Mouse (Mus musculus) midbrain, embryonic 12.5 days (tissue): ENCODE data around the gene Zbtb8b. TPM values are rescaled to one million over a fixed set of nuclear protein-coding genes. Genes with fewer than 3 reads are reported as not detected.
A peak's percentile ranks its signal among the peaks of the same experiment; 100 is the strongest.
"Not testable (repeated sequence)": the region's sequence is repeated elsewhere in the genome, so short reads cannot be mapped to it uniquely, and the experiment has no call there.

Experiments used
- ATAC-seq: fragments of 200-750 bp; cut with Nextera tagmentation; 2 replicates; pipeline ENCODE4 v1.8.0; 2017; ENCODE audit warnings: low read depth, moderate TSS enrichment, moderate library complexity; ENCODE audit not compliant: low FRiP score
- H3K27ac ChIP-seq: fragments of 300-500 bp; sonication (generic); replicated peaks from 2 replicates; pipeline ENCODE4 v1.5.1; 2016; ENCODE audit warnings: mild to moderate bottlenecking
- H3K27me3 ChIP-seq: fragments of 300-500 bp; sonication (generic); 2 replicates; pipeline ENCODE4 v1.6.1; 2016; ENCODE audit warnings: mild to moderate bottlenecking
- H3K36me3 ChIP-seq: fragments of 300-500 bp; sonication (generic); 2 replicates; pipeline ENCODE4 v1.6.1; 2016
- H3K4me1 ChIP-seq: fragments of 300-500 bp; sonication (generic); 2 replicates; pipeline ENCODE4 v1.6.1; 2016
- H3K4me2 ChIP-seq: fragments of 300-500 bp; sonication (generic); replicated peaks from 2 replicates; pipeline ENCODE4 v1.6.1; 2016; ENCODE audit warnings: mild to moderate bottlenecking, moderate library complexity
- H3K4me3 ChIP-seq: fragments of 300-500 bp; sonication (generic); 2 replicates; pipeline ENCODE4 v1.5.1; 2016; ENCODE audit warnings: mild to moderate bottlenecking
- H3K9ac ChIP-seq: fragments of 300-500 bp; sonication (generic); replicated peaks from 2 replicates; pipeline ENCODE4 v1.6.1; 2016; ENCODE audit warnings: mild to moderate bottlenecking, moderate library complexity
- H3K9me3 ChIP-seq: fragments of 300-500 bp; sonication (generic); 2 replicates; pipeline ENCODE4 v1.6.1; 2016; ENCODE audit warnings: mild to moderate bottlenecking
- WGBS: fragments of 180-500 bp; shearing (Covaris S2); methylation state at CpG from one replicate; pipeline ENCODE4 v1.1.7; 2016; 5-methylcytosine and 5-hydroxymethylcytosine counted together
- polyA plus RNA-seq: library from polyadenylated mRNA; unstranded; fragments of >200 nt; fragmentation: Nextera tagmentation; extraction: Ambion mirVana; gene quantifications from 2 replicates; pipeline ENCODE4 v1.2.1, GENCODE M21; 2016

The Zbtb8b gene
- polyA plus RNA-seq, 1 experiment from 2014 or later: 4.1 TPM

GRCm38 (mm10) chr4:129410532-129410931, 30.1 kb downstream of the Zbtb8b start:
- not testable (repeated sequence) for H3K9ac ChIP-seq, H3K9me3 ChIP-seq, H3K4me2 ChIP-seq, H3K27ac ChIP-seq, ATAC-seq, H3K4me1 ChIP-seq, H3K27me3 ChIP-seq, H3K4me3 ChIP-seq, H3K36me3 ChIP-seq
- WGBS: 91% methylated on average over 3 of the region's 3 CpGs

GRCm38 (mm10) chr4:129406447-129406846, 34.2 kb downstream of the Zbtb8b start:
- 4% methylated on average over 25 of the region's 25 CpGs for WGBS
- no peak overlapping the region for H3K27ac ChIP-seq
- peak overlapping the region; percentile 56 for H3K9ac ChIP-seq
- H3K27me3 ChIP-seq: peaks cover 10% of the 10 kb centered on the region; the same call in 1 of the 2 replicates
- H3K36me3 ChIP-seq: no peaks in the 10 kb centered on the region
- no peak for ATAC-seq
- peak overlapping the region; percentile 41 for H3K4me3 ChIP-seq
- H3K4me2 ChIP-seq: peak overlapping the region; percentile 60
- peaks cover 5% of the 10 kb centered on the region; the same call in 1 of the 2 replicates for H3K4me1 ChIP-seq
- no peaks in the 10 kb centered on the region for H3K9me3 ChIP-seq

- no peaks in the 10 kb centered on the region for H3K36me3 ChIP-seq
- ATAC-seq: no peak
- H3K4me3 ChIP-seq: no peak overlapping the region
- H3K9ac ChIP-seq: no peak overlapping the region
- H3K4me2 ChIP-seq: no peak overlapping the region
- WGBS: 85% methylated on average over 4 of the region's 4 CpGs
- no peaks in the 10 kb centered on the region for H3K9me3 ChIP-seq
- no peak overlapping the region for H3K27ac ChIP-seq
- no peaks in the 10 kb centered on the region for H3K27me3 ChIP-seq
- no peaks in the 10 kb centered on the region for H3K4me1 ChIP-seq
Measured at GRCm38 (mm10) chr4:129399813-129400212, 40.8 kb downstream of the Zbtb8b start.

GRCm38 (mm10) chr4:129396960-129397359, 43.7 kb downstream of the Zbtb8b start:
- Histone ChIP-seq H3K4me2 (no peak overlapping the region), H3K27me3 (no peaks in the 10 kb centered on the region), H3K9me3 (no peaks in the 10 kb centered on the region), H3K27ac (no peak overlapping the region), H3K4me3 (no peak overlapping the region), H3K4me1 (0 out of 2 replicates have a peak, but pooled peaks cover 2% of the 10 kb centered on the region), H3K9ac (no peak overlapping the region), H3K36me3 (no peaks in the 10 kb centered on the region)
- WGBS: 87% methylated on average over 3 of the region's 3 CpGs
- no peak for ATAC-seq

- no peak overlapping the region for H3K27ac ChIP-seq
- 0 out of 2 replicates have a peak, but pooled peaks cover 2% of the 10 kb centered on the region for H3K4me1 ChIP-seq
- H3K4me2 ChIP-seq: no peak overlapping the region
- H3K4me3 ChIP-seq: no peak overlapping the region
- no peaks in the 10 kb centered on the region for H3K9me3 ChIP-seq
- no peak for ATAC-seq
- no peak overlapping the region for H3K9ac ChIP-seq
- no peaks in the 10 kb centered on the region for H3K36me3 ChIP-seq
- H3K27me3 ChIP-seq: no peaks in the 10 kb centered on the region
- 46% methylated on average over 12 of the region's 12 CpGs for WGBS
Measured at GRCm38 (mm10) chr4:129394089-129394870, 46.4 kb downstream of the Zbtb8b start.

- no peak overlapping the region for H3K27ac ChIP-seq
- no peak overlapping the region for H3K4me2 ChIP-seq
- H3K4me1 ChIP-seq: peaks cover 8% of the 10 kb centered on the region; the same call in 1 of the 2 replicates
- no peaks in the 10 kb centered on the region for H3K9me3 ChIP-seq
- H3K9ac ChIP-seq: no peak overlapping the region
- WGBS: 78% methylated on average over 7 of the region's 7 CpGs
- ATAC-seq: no peak
- H3K27me3 ChIP-seq: no peaks in the 10 kb centered on the region
- no peaks in the 10 kb centered on the region for H3K36me3 ChIP-seq
- no peak overlapping the region for H3K4me3 ChIP-seq
Measured at GRCm38 (mm10) chr4:129390936-129391557, 49.6 kb downstream of the Zbtb8b start.

GRCm38 (mm10) chr4:129390216-129390743, 50.4 kb downstream of the Zbtb8b start:
- no peak overlapping the region for H3K27ac ChIP-seq
- H3K4me1 ChIP-seq: peaks cover 8% of the 10 kb centered on the region; the same call in 1 of the 2 replicates
- no peaks in the 10 kb centered on the region for H3K27me3 ChIP-seq
- no peaks in the 10 kb centered on the region for H3K36me3 ChIP-seq
- no peak for ATAC-seq
- H3K4me3 ChIP-seq: no peak overlapping the region
- H3K4me2 ChIP-seq: no peak overlapping the region
- H3K9ac ChIP-seq: no peak overlapping the region
- no peaks in the 10 kb centered on the region for H3K9me3 ChIP-seq
- 90% methylated on average over 14 of the region's 14 CpGs for WGBS

GRCm38 (mm10) chr4:129388404-129388803, 52.2 kb downstream of the Zbtb8b start:
- H3K9ac ChIP-seq: no peak overlapping the region
- H3K27ac ChIP-seq: no peak overlapping the region
- peaks cover 8% of the 10 kb centered on the region; the same call in 1 of the 2 replicates for H3K4me1 ChIP-seq
- no peak overlapping the region for H3K4me2 ChIP-seq
- H3K36me3 ChIP-seq: no peaks in the 10 kb centered on the region
- no peak overlapping the region for H3K4me3 ChIP-seq
- 62% methylated on average over 5 of the region's 5 CpGs for WGBS
- no peaks in the 10 kb centered on the region for H3K27me3 ChIP-seq
- no peak for ATAC-seq
- no peaks in the 10 kb centered on the region for H3K9me3 ChIP-seq

- Histone ChIP-seq H3K4me2 (no peak overlapping the region), H3K36me3 (no peaks in the 10 kb centered on the region), H3K4me3 (no peak overlapping the region), H3K27ac (no peak overlapping the region), H3K9ac (no peak overlapping the region), H3K9me3 (no peaks in the 10 kb centered on the region), H3K4me1 (peaks cover 6% of the 10 kb centered on the region; the same call in 1 of the 2 replicates), H3K27me3 (no peaks in the 10 kb centered on the region)
- 87% methylated on average over 2 of the region's 2 CpGs for WGBS
- ATAC-seq: no peak
Measured at GRCm38 (mm10) chr4:129386989-129387388, 53.7 kb downstream of the Zbtb8b start.

- Histone ChIP-seq H3K9me3 (no peaks in the 10 kb centered on the region), H3K4me1 (peaks cover 6% of the 10 kb centered on the region; the same call in 1 of the 2 replicates), H3K36me3 (no peaks in the 10 kb centered on the region), H3K27ac (no peak overlapping the region), H3K4me3 (no peak overlapping the region), H3K4me2 (no peak overlapping the region), H3K27me3 (no peaks in the 10 kb centered on the region), H3K9ac (no peak overlapping the region)
- 87% methylated on average over 8 of the region's 8 CpGs for WGBS
- no peak for ATAC-seq
Measured at GRCm38 (mm10) chr4:129386269-129386946, 54.2 kb downstream of the Zbtb8b start.

GRCm38 (mm10) chr4:129385685-129386084, 55.0 kb downstream of the Zbtb8b start:
- H3K27ac ChIP-seq: no peak overlapping the region
- ATAC-seq: no peak
- WGBS: 92% methylated on average over 11 of the region's 11 CpGs
- H3K4me2 ChIP-seq: no peak overlapping the region
- peaks cover 6% of the 10 kb centered on the region; the same call in 1 of the 2 replicates for H3K4me1 ChIP-seq
- no peak overlapping the region for H3K9ac ChIP-seq
- H3K36me3 ChIP-seq: no peaks in the 10 kb centered on the region
- H3K9me3 ChIP-seq: no peaks in the 10 kb centered on the region
- H3K27me3 ChIP-seq: no peaks in the 10 kb centered on the region
- H3K4me3 ChIP-seq: no peak overlapping the region

- ATAC-seq: no peak
- Histone ChIP-seq H3K27me3 (peaks cover 6% of the 10 kb centered on the region), H3K9ac (no peak overlapping the region), H3K27ac (no peak overlapping the region), H3K9me3 (no peaks in the 10 kb centered on the region), H3K4me3 (no peak overlapping the region), H3K36me3 (no peaks in the 10 kb centered on the region), H3K4me1 (peaks cover 6% of the 10 kb centered on the region; the same call in 1 of the 2 replicates), H3K4me2 (no peak overlapping the region)
- 41% methylated on average over 6 of the region's 6 CpGs for WGBS
Measured at GRCm38 (mm10) chr4:129384440-129384839, 56.2 kb downstream of the Zbtb8b start.
